Mouse (Mus musculus): ENCODE results near the gene Ly6g. TPM values are rescaled to one million over a fixed set of nuclear protein-coding genes. Genes with fewer than 3 reads are reported as not detected.

Gene Ly6g
- polyA plus RNA-seq (2012; rRNA removed): not detected in 2 replicates

DNA sequence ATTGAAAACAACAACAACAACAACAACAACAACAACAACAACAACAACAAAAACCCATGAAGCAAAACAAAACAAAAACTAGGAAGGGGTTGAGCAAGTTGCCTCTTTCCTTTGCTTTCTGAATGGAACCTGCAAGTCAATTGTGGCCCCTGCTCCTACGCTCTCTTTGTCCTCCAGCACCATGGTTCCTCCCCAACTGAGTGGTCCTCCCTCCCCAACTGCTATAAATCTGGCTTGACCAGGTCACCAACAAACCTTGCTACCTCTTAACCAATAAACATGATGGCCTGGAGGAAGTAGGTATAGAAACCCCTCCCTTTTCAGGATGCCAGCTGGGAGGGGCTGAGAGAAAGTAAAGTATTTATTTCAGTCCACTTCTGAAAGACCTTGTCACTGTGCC, at the start of gene Ly6g:
Ly6g (plus strand) TSS at position 301 of the 400 bp plus-strand sequence.

DNA sequence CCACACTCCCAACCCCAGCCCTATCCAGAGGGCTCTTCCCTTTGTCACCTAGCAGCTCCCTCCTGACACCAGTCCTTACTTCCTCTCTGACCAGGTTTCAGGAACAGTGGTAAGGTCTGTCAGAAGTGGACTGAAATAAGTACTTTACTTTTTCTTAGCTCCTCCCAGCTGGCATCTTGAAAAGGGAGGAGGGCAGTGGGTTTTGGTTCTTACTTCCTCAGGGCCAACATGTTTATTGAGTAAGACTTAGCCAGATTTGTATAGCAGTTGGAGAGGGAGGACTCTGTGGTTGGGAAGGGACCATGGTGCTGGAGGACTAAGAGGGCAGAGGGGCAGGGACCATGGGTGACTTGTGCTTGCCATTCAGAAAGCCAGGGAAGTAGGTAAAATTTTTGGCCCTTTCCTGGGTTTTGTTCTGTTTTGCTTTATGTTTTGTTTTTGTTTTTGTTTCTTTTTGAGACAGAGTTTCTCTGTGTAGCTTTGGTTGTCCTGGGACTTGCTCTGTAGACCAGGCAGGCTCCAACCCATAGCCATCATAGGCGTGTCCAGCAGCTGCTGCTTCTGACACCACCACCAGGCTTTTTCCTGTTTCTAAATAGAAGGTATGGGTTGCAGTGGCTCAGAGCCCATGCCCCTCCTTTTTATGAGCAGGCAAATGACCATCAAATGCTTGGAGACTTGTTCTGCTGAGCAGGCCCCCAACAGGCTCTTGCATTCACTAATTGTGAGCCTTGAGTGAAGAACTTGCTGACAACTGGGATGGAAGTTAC, 43.0 kb upstream of the Ly6g start, which contains the start of gene Ly6c2:
Ly6c2 (minus strand) TSS at position 110 of the 770 bp plus-strand sequence.

Other genes with a start within 250 kb of the Ly6g start
- not detected in 2 replicates for gene Ly6i, start 171.8 kb upstream of the Ly6g start, polyA plus RNA-seq (2012; rRNA removed)
- 37.1 and 61.5 TPM in 2 replicates for gene Ly6a, start 157.2 kb upstream of the Ly6g start, polyA plus RNA-seq (2012; rRNA removed)
- gene Ly6c1, start 106.4 kb upstream of the Ly6g start, polyA plus RNA-seq (2012; rRNA removed): 120 and 155 TPM in 2 replicates
- 0.61 and 3.3 TPM in 2 replicates for gene Ly6c2, start 43.3 kb upstream of the Ly6g start, polyA plus RNA-seq (2012; rRNA removed)
- 0.06 and 0.11 TPM in 2 replicates for gene BC025446, start 61.1 kb downstream of the Ly6g start, polyA plus RNA-seq (2012; rRNA removed)
- 0.10 TPM in 1 of 2 replicates, not detected in the other for gene Ly6f, start 113.2 kb downstream of the Ly6g start, polyA plus RNA-seq (2012; rRNA removed)

All from stomach, adult 2 months (tissue).